Mouse (Mus musculus) cerebellum, adult 11-12 months (tissue): ENCODE measurements around the gene Sv2b.
"Not testable (repeated sequence)": the region's sequence is repeated elsewhere in the genome, so short reads cannot be mapped to it uniquely, and the experiment has no call there.

Experiments
- DNase-seq: peaks from one replicate; pipeline ENCODE4 v3.0.0; 2022

Gene Sv2b

GRCm38 (mm10) chr7:75207965-75208644, 101.0 kb downstream of the Sv2b start:
- no peak for DNase-seq

DNA sequence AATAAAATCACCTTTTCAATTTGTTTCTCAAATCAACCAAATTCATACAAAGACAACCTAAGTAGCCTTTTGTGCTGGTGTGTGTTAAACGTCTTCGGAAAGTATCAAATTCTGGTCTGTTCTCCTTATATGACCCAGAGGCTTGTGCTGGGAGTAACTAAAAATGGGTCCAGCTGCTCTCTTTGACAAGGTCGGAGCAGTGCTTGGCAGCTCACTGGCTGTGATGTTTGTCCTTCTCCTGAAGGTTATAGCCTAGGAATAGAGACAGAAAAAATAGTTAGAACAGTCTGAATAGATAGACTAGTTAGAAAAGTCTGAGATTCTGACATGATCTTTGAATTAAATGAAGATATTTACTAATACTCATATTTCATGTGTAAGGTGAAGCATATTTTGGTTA, 102.4 kb downstream of the Sv2b start:
- DNase-seq = no peak

GRCm38 (mm10) chr7:75205386-75205785, 103.7 kb downstream of the Sv2b start:
- DNase-seq = no peak

GRCm38 (mm10) chr7:75194919-75195230, 114.2 kb downstream of the Sv2b start:
- not testable (repeated sequence) for DNase-seq

- DNase-seq = no peak
These were observed 114.7 kb downstream of the Sv2b start for GRCm38 (mm10) chr7:75194158-75194918.

- DNase-seq = no peak
These were observed 118.9 kb downstream of the Sv2b start for GRCm38 (mm10) chr7:75190192-75190591.

GRCm38 (mm10) chr7:75175042-75175441, 134.0 kb downstream of the Sv2b start:
- no peak for DNase-seq

GRCm38 (mm10) chr7:75167481-75167880, 141.6 kb downstream of the Sv2b start:
- DNase-seq = peak; percentile 51

GRCm38 (mm10) chr7:75147174-75147573, 161.9 kb downstream of the Sv2b start:
- no peak for DNase-seq

DNA sequence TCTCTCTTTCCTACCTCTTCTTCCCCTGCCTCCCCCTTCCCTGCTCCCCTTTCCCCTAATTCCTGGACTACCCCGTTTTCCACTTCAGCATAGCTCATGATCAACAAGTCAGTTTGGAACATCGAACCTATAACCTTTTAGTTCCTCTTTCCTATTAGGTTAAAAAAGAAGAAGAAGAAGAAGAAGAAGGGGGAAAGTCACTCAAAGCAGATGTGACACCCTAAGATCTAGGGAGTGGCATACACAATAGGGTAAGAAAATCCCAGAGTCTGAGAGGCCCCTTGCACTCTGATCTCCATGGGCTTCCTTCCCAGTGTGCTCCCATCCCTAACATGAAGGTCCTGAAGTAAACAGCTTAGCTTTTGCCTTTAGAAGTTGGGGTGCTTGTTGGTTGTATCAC, 166.3 kb downstream of the Sv2b start:
- no peak for DNase-seq

DNA sequence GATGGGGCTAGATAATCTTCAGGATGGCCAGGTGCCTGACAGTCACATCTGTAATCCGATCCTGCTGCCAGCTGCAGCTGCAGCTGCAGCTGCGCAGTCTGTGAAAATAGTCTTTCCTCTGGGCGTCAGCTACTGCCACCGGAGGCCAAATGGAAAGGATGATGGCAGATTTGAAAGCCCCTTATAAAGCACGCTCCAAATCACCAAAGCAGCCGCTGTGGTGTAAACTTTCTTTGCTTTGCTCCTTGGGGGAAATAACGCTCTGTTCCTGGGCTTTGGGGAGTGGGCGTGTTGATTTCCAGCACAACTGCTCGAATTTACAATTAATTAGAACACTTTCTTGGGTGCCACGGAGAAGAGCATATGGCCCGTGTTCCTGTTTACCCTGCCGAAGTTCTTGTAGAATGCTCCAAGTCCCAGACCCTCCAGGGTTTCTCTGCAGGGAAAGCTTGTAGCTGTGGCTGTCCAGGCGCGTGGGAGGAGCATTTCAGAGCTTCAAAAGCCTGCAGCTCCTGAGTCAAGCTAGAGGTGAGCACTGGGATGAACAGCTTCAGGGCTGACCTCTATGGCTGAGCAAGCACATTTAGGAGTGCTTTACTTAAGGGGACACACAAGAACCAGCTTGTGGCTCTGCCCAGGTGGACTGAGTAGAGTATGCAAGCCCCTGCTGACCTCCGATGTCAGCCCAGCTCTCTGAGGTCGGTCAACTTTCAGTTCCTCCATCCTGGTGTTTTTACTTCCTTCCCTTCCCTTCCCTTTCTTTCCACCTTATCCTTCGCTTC, 167.0 kb downstream of the Sv2b start:
- no peak for DNase-seq

- DNase-seq = no peak
These were observed 169.8 kb downstream of the Sv2b start for GRCm38 (mm10) chr7:75139306-75139705.

DNA sequence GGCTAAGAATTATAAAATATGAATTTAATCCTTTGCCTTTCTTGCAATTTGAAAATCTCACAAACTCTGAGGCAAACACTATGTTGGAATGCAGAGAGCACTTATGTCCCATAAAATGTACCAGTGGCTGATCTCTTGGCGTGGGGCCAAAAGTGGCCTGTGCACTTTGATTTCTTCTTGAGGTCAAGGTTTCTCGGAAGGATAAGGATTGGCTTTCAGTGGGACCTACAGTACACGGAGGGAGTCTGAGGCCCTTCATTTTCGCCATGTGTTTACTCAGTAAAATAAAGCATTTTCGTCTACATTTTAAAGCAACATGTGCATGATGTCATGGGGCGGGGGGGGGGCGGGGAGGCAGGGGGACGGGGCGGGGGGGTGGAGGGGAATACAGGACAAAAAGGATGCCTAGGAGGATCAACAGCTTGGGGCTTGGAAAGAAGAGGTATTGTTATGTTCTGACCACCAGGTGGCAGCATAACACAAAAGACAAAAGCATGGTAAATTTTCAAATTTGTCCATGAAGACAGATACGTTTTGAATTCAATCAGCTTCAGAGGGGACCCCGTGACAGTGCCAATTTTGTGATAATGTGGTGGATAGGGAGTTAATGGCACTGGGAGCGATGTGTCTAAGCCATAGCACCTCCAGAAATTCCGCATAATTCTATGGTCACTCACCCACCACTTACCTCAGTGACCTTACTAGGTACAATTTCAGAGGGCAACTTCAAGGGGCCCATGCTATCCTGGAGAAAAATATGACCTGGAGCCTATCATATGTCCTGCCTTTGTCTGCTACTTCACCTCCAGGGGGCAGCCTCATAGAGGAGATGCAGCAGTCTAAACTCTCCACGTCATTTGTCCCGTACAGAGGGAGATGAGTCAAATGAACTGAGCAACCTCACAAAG, 174.1 kb downstream of the Sv2b start:
- peak; percentile 63 for DNase-seq

DNA sequence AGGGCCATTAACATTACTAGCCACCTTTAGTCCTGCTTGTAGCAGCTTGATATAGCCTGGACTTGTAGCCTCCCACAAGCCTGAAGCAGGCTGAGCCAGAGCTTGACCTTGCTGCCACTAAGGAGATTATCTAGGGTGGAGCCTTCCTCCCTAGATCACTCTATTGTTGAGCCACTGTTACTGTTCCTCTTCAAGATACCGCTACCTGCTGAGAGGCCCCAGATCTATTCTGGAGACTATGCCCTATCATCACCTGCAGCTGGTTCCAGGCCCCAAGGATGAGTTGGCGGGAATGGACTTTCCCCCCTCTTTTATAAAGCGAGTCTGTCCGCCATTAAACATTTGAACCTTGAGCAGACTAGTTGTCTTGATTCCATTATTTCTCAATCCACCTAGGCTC, 181.0 kb downstream of the Sv2b start:
- no peak for DNase-seq

DNA sequence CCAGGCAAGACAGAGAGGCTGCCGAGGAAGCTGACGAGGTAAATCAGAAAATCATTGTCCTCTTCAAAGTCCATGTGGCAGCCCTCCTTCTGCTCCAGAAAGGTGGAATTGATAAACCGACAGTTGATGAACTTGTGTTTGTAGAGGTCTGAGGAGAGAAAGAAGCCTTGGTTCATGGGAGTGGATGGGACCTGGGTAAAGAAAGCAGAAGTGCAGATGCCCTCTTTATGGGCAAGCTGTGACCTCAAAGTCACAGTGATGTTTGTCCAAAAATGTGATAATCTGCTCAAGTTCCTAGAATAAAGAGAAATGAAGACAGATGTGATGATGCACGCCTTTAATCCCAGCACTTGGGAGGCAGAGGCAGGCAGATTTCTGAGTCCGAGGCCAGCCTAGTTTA, 185.0 kb downstream of the Sv2b start:
- no peak for DNase-seq

DNA sequence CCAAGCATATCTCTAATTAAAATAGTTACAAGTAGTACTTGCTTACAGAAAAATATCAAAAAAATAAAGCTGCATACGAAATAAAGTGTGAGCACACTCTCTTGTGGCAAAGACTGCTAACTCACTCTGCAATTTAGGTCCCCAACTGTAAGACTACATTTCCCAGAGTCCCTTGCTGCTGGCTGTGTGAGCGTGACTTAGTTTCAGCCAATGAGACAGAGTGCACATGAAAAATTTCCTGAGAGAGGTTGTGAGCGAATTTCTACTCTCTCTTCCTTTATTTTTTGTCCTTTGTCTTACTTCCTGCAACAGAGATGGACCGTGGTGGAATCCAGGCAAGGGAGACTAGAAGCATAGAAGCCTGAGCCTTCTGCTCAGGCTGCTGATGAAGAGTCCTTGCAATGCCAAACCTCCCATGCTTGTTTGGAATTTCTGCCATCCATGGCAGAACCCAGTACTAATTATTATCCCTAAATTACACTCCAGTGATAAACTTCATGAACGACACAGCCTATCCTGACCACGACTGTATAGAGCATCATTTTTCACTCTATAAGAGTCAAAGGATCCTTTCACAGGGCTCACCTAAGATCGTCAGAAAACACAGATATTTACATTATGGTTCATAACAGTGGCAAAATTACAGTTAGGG, 190.9 kb downstream of the Sv2b start:
- no peak for DNase-seq

GRCm38 (mm10) chr7:75110689-75111088, 198.4 kb downstream of the Sv2b start:
- DNase-seq = peak; percentile 77

DNA sequence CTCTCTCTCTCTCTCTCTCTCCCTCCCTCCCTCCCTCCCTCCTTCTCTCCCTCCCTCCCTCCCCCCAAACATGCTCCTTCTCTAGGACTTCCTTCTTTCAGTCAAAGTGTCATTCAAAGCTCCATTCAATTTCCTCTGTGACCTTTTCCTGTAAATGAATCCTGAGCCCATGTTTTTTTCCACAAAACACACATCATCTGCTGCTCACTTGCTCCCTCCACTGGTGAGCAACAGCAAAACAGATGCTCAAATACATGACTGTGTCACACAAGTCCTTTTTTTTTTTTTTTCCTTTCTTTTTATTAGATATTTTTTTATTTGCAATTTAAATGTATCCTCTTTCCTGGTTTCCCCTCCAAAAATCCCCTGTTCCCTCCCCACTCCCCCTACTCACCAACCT, 201.6 kb downstream of the Sv2b start:
- DNase-seq = no peak

- peak; percentile 67 for DNase-seq
These were observed 205.2 kb downstream of the Sv2b start for GRCm38 (mm10) chr7:75103900-75104299.

- DNase-seq = no peak
These were observed 206.3 kb downstream of the Sv2b start for GRCm38 (mm10) chr7:75102536-75103332.

GRCm38 (mm10) chr7:75085473-75085872, 223.6 kb downstream of the Sv2b start:
- DNase-seq = no peak
